Mouse (Mus musculus): ENCODE results near the gene Atxn1. TPM values are rescaled to one million over a fixed set of nuclear protein-coding genes. Genes with fewer than 3 reads are reported as not detected.

Gene Atxn1
- polyA plus RNA-seq, 1 experiment from 2014 or later = 2.3 TPM

- H3K4me3 ChIP-seq (ENCODE audit: low read depth, low read length) = no peak overlapping the region
- no peak overlapping the region for H3K9ac ChIP-seq (ENCODE audit: low read depth, low read length)
- no peak overlapping the region for H3K4me2 ChIP-seq
- no peak for DNase-seq (ENCODE audit: low spot score)
- H3K9me3 ChIP-seq (ENCODE audit: control insufficient read depth, low read length) = peaks cover 3% of the 10 kb centered on the region; the same call in 1 of the 2 replicates
- H3K27ac ChIP-seq (ENCODE audit: low read depth, low read length) = no peak overlapping the region
- H3K27me3 ChIP-seq (replicated peaks; ENCODE audit: control insufficient read depth, insufficient read depth, low read length) = no peaks in the 10 kb centered on the region
- WGBS = 68% methylated on average over 5 of the region's 5 CpGs
- 0 out of 2 replicates have a peak, but pooled peaks cover 3% of the 10 kb centered on the region for H3K4me1 ChIP-seq (replicated peaks; ENCODE audit: control insufficient read depth, insufficient read depth, low read length)
- no peak for ATAC-seq (replicated peaks; ENCODE audit: low FRiP score)
- H3K36me3 ChIP-seq (ENCODE audit: control insufficient read depth, insufficient read depth, low read length) = no peaks in the 10 kb centered on the region
These were observed 35.1 kb downstream of the Atxn1 start for GRCm38 (mm10) chr13:45929744-45930143.

DNA sequence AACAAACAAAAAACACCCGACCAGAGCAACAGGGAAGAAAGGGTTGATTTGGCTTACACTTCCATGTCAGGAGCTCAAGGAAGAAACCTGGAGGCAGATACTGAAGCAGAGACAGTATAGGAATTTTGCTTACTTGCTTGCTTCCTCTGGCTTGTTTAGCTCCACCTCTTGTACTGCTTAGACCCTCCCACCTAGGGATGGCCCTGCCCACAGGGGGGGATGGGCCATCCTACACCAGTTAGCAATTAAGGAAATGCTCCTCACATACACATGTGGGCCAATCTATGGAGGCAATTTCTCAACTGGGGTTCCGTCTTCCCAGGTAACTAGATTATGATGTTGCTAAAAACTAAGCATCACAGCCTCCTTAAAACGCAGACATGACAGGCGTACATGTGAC is 39.5 kb downstream of the Atxn1 start:
- H3K9ac ChIP-seq (ENCODE audit: low read depth, low read length) = peak overlapping the region; percentile 5; the same call in 1 of the 2 replicates
- H3K4me1 ChIP-seq (replicated peaks; ENCODE audit: control insufficient read depth, insufficient read depth, low read length) = 0 out of 2 replicates have a peak, but pooled peaks cover 3% of the 10 kb centered on the region
- peak; percentile 74 for ATAC-seq (replicated peaks; ENCODE audit: low FRiP score)
- H3K4me2 ChIP-seq = peak overlapping the region; percentile 42
- H3K27ac ChIP-seq (ENCODE audit: low read depth, low read length) = 0 out of 2 replicates have a peak overlapping the region, but pooled peaks have one; percentile 40
- DNase-seq (ENCODE audit: low spot score) = no peak
- H3K9me3 ChIP-seq (ENCODE audit: control insufficient read depth, low read length) = no peaks in the 10 kb centered on the region
- no peaks in the 10 kb centered on the region for H3K36me3 ChIP-seq (ENCODE audit: control insufficient read depth, insufficient read depth, low read length)
- no peaks in the 10 kb centered on the region for H3K27me3 ChIP-seq (replicated peaks; ENCODE audit: control insufficient read depth, insufficient read depth, low read length)
- whole genome bisulfite sequencing = 81% methylated on average over 4 of the region's 4 CpGs
- H3K4me3 ChIP-seq (ENCODE audit: low read depth, low read length) = peak overlapping the region; percentile 22; the same call in 1 of the 2 replicates

GRCm38 (mm10) chr13:45924555-45924954 is 40.3 kb downstream of the Atxn1 start:
- Histone ChIP-seq H3K4me3 (ENCODE audit: low read depth, low read length) (peak overlapping the region; percentile 22; the same call in 1 of the 2 replicates), H3K4me2 (peak overlapping the region; percentile 42), H3K27me3 (replicated peaks; ENCODE audit: control insufficient read depth, insufficient read depth, low read length) (no peaks in the 10 kb centered on the region), H3K36me3 (ENCODE audit: control insufficient read depth, insufficient read depth, low read length) (no peaks in the 10 kb centered on the region), H3K9me3 (ENCODE audit: control insufficient read depth, low read length) (no peaks in the 10 kb centered on the region), H3K4me1 (replicated peaks; ENCODE audit: control insufficient read depth, insufficient read depth, low read length) (0 out of 2 replicates have a peak, but pooled peaks cover 3% of the 10 kb centered on the region), H3K27ac (ENCODE audit: low read depth, low read length) (no peak overlapping the region), H3K9ac (ENCODE audit: low read depth, low read length) (0 out of 2 replicates have a peak overlapping the region, but pooled peaks have one; percentile 5)
- WGBS = 52% methylated on average over 7 of the region's 7 CpGs
- no peak for DNase-seq (ENCODE audit: low spot score)
- ATAC-seq (replicated peaks; ENCODE audit: low FRiP score) = no peak

DNA sequence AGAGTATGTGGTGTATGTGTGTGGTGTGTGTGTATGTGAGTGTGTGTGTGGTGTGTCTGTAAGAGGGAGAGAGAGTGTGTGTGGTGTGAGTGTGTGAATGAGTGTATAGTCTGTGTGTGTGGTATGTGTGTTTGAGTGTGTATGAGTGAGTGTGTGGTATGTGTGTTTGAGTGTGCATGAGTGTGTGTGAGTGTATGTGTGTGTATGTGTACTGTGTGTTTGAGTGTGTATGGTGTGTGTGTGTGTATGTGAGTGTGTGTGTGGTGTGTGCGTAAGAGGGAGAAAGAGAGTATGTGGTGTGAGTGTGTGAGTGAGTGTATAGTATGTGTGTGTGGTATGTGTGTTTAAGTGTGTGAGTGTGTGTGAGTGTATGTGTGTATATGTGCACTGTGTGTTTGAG is 41.7 kb downstream of the Atxn1 start:
- no peak overlapping the region for H3K4me2 ChIP-seq
- 0 out of 2 replicates have a peak, but pooled peaks cover 3% of the 10 kb centered on the region for H3K4me1 ChIP-seq (replicated peaks; ENCODE audit: control insufficient read depth, insufficient read depth, low read length)
- 100% methylated on average over 1 of the region's 1 CpGs for WGBS
- no peak overlapping the region for H3K9ac ChIP-seq (ENCODE audit: low read depth, low read length)
- no peaks in the 10 kb centered on the region for H3K27me3 ChIP-seq (replicated peaks; ENCODE audit: control insufficient read depth, insufficient read depth, low read length)
- no peak for DNase-seq (ENCODE audit: low spot score)
- H3K27ac ChIP-seq (ENCODE audit: low read depth, low read length) = no peak overlapping the region
- H3K9me3 ChIP-seq (ENCODE audit: control insufficient read depth, low read length) = no peaks in the 10 kb centered on the region
- ATAC-seq (replicated peaks; ENCODE audit: low FRiP score) = no peak
- H3K4me3 ChIP-seq (ENCODE audit: low read depth, low read length) = no peak overlapping the region
- H3K36me3 ChIP-seq (ENCODE audit: control insufficient read depth, insufficient read depth, low read length) = no peaks in the 10 kb centered on the region

DNA sequence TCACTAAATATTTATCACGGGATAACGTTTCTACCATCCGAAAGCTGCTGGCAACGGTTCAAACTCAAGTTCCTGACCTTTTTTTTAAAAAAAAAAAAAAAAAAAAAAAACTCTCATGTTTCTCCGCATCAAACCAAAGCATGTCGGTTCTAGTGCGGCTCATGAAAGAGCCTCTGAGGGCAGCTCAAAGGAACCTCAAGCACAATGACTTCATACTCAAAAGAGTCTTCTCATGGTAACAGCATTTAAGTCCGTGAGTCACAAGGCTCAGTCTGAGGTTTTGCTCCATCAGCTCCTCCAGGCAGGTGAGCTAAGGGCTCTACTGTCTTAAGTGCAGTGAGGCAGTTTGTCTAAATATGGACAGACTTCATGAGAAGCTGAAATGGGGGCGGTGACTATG is 42.3 kb downstream of the Atxn1 start:
- H3K9ac ChIP-seq (ENCODE audit: low read depth, low read length) = no peak overlapping the region
- H3K27ac ChIP-seq (ENCODE audit: low read depth, low read length) = no peak overlapping the region
- ATAC-seq (replicated peaks; ENCODE audit: low FRiP score) = no peak
- no peak for DNase-seq (ENCODE audit: low spot score)
- no peaks in the 10 kb centered on the region for H3K36me3 ChIP-seq (ENCODE audit: control insufficient read depth, insufficient read depth, low read length)
- WGBS = 78% methylated on average over 9 of the region's 9 CpGs
- no peaks in the 10 kb centered on the region for H3K9me3 ChIP-seq (ENCODE audit: control insufficient read depth, low read length)
- no peaks in the 10 kb centered on the region for H3K27me3 ChIP-seq (replicated peaks; ENCODE audit: control insufficient read depth, insufficient read depth, low read length)
- H3K4me3 ChIP-seq (ENCODE audit: low read depth, low read length) = no peak overlapping the region
- no peak overlapping the region for H3K4me2 ChIP-seq
- peaks cover 3% of the 10 kb centered on the region; the same call in 1 of the 2 replicates for H3K4me1 ChIP-seq (replicated peaks; ENCODE audit: control insufficient read depth, insufficient read depth, low read length)

DNA sequence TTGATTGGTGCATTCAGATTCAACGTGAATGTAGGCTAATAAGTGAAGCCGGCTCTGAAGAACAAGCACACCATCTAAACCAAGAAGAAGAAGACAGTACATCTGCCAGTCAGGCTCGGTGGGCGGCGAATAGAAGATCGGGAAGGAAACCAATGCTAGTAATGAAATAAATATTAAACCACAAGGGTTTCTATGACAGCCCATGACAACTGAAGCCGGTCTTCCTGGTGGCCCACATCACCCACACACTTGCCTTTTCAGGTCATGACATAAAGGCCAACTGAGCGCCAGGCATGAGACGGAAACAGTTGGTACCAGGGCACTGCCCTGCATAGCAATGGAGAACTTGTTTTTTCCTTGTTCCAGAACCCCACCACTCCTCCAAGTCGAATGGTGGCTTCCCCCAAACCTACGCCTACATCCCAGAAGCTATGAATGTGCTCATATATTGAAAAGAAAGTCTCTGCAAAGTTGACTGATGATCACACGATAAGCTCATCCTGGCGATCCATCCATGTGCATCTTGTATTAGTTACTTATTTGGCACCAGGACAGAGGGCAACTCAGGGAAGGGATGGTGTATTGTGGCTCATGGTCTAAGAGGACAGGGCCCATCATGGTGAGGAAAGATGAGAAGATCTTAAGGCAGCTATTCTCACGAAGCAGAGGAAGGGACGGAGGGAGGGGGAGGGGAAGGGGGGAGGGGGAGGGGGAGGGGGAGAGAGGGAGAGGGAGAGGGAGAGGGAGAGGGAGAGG is 45.7 kb downstream of the Atxn1 start:
- no peaks in the 10 kb centered on the region for H3K27me3 ChIP-seq (replicated peaks; ENCODE audit: control insufficient read depth, insufficient read depth, low read length)
- no peak overlapping the region for H3K4me3 ChIP-seq (ENCODE audit: low read depth, low read length)
- DNase-seq (ENCODE audit: low spot score) (no peak), ATAC-seq (replicated peaks; ENCODE audit: low FRiP score) (no peak)
- H3K4me1 ChIP-seq (replicated peaks; ENCODE audit: control insufficient read depth, insufficient read depth, low read length) = peaks cover 8% of the 10 kb centered on the region
- no peak overlapping the region for H3K9ac ChIP-seq (ENCODE audit: low read depth, low read length)
- H3K4me2 ChIP-seq = no peak overlapping the region
- WGBS = 91% methylated on average over 13 of the region's 15 CpGs
- H3K27ac ChIP-seq (ENCODE audit: low read depth, low read length) = no peak overlapping the region
- H3K36me3 ChIP-seq (ENCODE audit: control insufficient read depth, insufficient read depth, low read length) = no peaks in the 10 kb centered on the region
- no peaks in the 10 kb centered on the region for H3K9me3 ChIP-seq (ENCODE audit: control insufficient read depth, low read length)

DNA sequence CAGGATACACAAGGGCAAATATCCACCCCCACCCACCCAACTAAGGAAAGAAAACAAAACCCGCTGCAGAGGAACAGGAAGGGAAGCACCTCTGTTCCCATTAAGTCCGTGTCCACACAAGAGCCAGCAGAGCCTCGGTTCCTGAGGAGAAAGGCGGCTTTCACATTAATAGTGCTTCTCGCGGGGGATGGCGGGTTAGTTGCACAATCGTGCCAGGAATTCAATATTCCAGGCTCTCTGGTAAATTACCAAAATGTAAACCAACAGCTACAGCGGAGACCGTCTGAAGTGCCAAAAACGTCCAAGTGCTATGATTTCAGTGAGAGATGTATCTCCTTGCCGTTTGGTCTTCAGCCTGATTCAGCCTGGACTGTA is 46.8 kb downstream of the Atxn1 start:
- Histone ChIP-seq H3K4me1 (replicated peaks; ENCODE audit: control insufficient read depth, insufficient read depth, low read length) (peaks cover 8% of the 10 kb centered on the region), H3K9ac (ENCODE audit: low read depth, low read length) (no peak overlapping the region), H3K4me2 (no peak overlapping the region), H3K27me3 (replicated peaks; ENCODE audit: control insufficient read depth, insufficient read depth, low read length) (no peaks in the 10 kb centered on the region), H3K4me3 (ENCODE audit: low read depth, low read length) (no peak overlapping the region), H3K27ac (ENCODE audit: low read depth, low read length) (no peak overlapping the region), H3K36me3 (ENCODE audit: control insufficient read depth, insufficient read depth, low read length) (no peaks in the 10 kb centered on the region), H3K9me3 (ENCODE audit: control insufficient read depth, low read length) (no peaks in the 10 kb centered on the region)
- ATAC-seq (replicated peaks; ENCODE audit: low FRiP score) = no peak
- 78% methylated on average over 12 of the region's 12 CpGs for WGBS
- no peak for DNase-seq (ENCODE audit: low spot score)

GRCm38 (mm10) chr13:45917058-45918005 is 47.5 kb downstream of the Atxn1 start:
- Histone ChIP-seq H3K36me3 (ENCODE audit: control insufficient read depth, insufficient read depth, low read length) (no peaks in the 10 kb centered on the region), H3K9me3 (ENCODE audit: control insufficient read depth, low read length) (no peaks in the 10 kb centered on the region), H3K4me3 (ENCODE audit: low read depth, low read length) (no peak overlapping the region), H3K27me3 (replicated peaks; ENCODE audit: control insufficient read depth, insufficient read depth, low read length) (no peaks in the 10 kb centered on the region), H3K27ac (ENCODE audit: low read depth, low read length) (no peak overlapping the region), H3K4me2 (no peak overlapping the region), H3K9ac (ENCODE audit: low read depth, low read length) (no peak overlapping the region), H3K4me1 (replicated peaks; ENCODE audit: control insufficient read depth, insufficient read depth, low read length) (peaks cover 8% of the 10 kb centered on the region)
- 86% methylated on average over 21 of the region's 21 CpGs for WGBS
- no peak for DNase-seq (ENCODE audit: low spot score)
- ATAC-seq (replicated peaks; ENCODE audit: low FRiP score) = no peak; the same call in 1 of the 2 replicates
